In the genomic region with DNA sequence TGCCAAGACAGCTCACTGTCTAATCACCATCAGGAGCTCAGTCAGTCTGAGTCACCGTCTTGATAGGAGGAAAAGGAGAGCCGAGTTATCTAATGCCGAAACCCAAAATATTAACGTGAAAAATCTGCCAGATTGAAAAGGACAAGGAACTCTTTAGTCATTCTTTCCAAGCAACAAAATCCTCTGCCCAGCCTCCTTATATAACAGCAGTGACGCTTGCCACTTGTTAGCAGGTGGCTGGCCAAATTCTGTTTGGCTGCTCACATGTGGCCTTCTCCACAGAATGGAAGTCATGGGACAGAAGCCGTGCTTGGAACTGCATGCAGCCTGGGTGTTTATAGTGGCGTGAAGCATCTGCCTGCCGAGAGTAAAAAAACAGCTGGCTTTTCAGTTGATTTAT, we compare ENCODE assay signal across 17 mouse cellular contexts. TPM values are rescaled to one million over a fixed set of nuclear protein-coding genes. Genes with fewer than 3 reads are reported as not detected.
A peak's percentile ranks its signal among the peaks of the same experiment; 100 is the strongest.
DNase-seq lines count a peak whose midpoint lies in the region; ATAC-seq and TF ChIP-seq lines count a peak whose summit lies in the region.
"Had no signal": no experiment of that assay in that cellular context is flagged by ENCODE, and none has a peak within 500 bp of the region (broad histone marks: within the 10 kb centered on the region; RNA-seq: fewer than 3 reads in every experiment).

No protein-coding gene starts in this region.

- no peak overlapping the region for H3K27ac ChIP-seq in MEL (ENCODE audit: control insufficient read depth, low read depth, low read length)
- H3K27ac ChIP-seq in forebrain, embryonic 15.5 days (replicated peaks), result no peak overlapping the region
- H3K27ac ChIP-seq: heart, embryonic 15.5 days; layer of hippocampus, adult 2 months; liver, embryonic 14.5 days had no signal

- TF ChIP-seq CTCF in MEL (IDR thresholded peaks at IDR 0.05 in 2 of 3, conservative IDR thresholded peaks at IDR 0.05 in 1 of 3; ENCODE audit: control insufficient read depth in 1 of 3, insufficient read depth in 1 of 3, low read depth in 2 of 3, low read length in 3 of 3, poor library complexity in 1 of 3, severe bottlenecking in 1 of 3), result no peak

- H3K9ac ChIP-seq in MEL (ENCODE audit: control insufficient read depth, low read depth, low read length, poor library complexity, severe bottlenecking), result no peak overlapping the region
- no peak overlapping the region for H3K9ac ChIP-seq in forebrain, embryonic 15.5 days (replicated peaks)
- H3K9ac ChIP-seq: forebrain, postnatal 0 days; heart, embryonic 15.5 days; liver, embryonic 14.5 days had no signal

- peaks cover 0 to 15% of the 10 kb centered on the region in 2 experiments; a peak in 1 of 4 replicates for H3K4me1 ChIP-seq in MEL (ENCODE audit: control insufficient read depth in 1 of 2, insufficient read depth in 2 of 2, low read length in 2 of 2)
- no peaks in the 10 kb centered on the region for H3K4me1 ChIP-seq in forebrain, embryonic 15.5 days

- ATAC-seq in forebrain, embryonic 15.5 days (replicated peaks), result no peak
- ATAC-seq: forebrain, postnatal 0 days; hindbrain, embryonic 16.5 days had no signal

- WGBS in forebrain, embryonic 15.5 days, result 93% methylated on average over 8 of the region's 8 CpGs

- no peak overlapping the region for H3K4me2 ChIP-seq in forebrain, embryonic 15.5 days (replicated peaks)
- H3K4me2 ChIP-seq: heart, embryonic 15.5 days had no signal

- TF ChIP-seq EP300 in MEL (IDR thresholded peaks at IDR 0.05; ENCODE audit: low read depth in 1 of 2, low read length in 2 of 2), result no peak

- peak; percentile 41 for DNase-seq in adrenal gland, adult 2 months
- DNase-seq in adrenal gland, postnatal 4 days (ENCODE audit: low spot score in 2 of 2), result no peak
- peak; percentile 46 for DNase-seq in layer of hippocampus, adult 9-11 months
- no peak for DNase-seq in layer of hippocampus, postnatal 14 days (ENCODE audit: low spot score in 2 of 2)
- no peak for DNase-seq in MEL (ENCODE audit: low read depth, low spot score)
- DNase-seq in heart, adult 8-10 months (ENCODE audit: low spot score), result peak; percentile 81
- DNase-seq in B cell, adult 2 months, result no peak
- DNase-seq: cerebellum, adult 18-20 months; embryo, embryonic 11 days; forebrain, postnatal 0 days; kidney, adult 2 months; midbrain, embryonic 14.5 days had no signal

- no peaks in the 10 kb centered on the region for H3K27me3 ChIP-seq in MEL (ENCODE audit: control insufficient read depth in 1 of 2, insufficient read depth in 2 of 2, low read length in 2 of 2)
- H3K27me3 ChIP-seq in forebrain, embryonic 15.5 days, result no peaks in the 10 kb centered on the region
- H3K27me3 ChIP-seq: heart, embryonic 15.5 days had no signal

- no peak for TF ChIP-seq POLR2A in MEL (IDR thresholded peaks at IDR 0.05; ENCODE audit: control insufficient read depth in 1 of 2, insufficient read depth in 1 of 2, low read depth in 1 of 2, low read length in 2 of 2, poor library complexity in 1 of 2)

- H3K9me3 ChIP-seq in MEL (replicated peaks; ENCODE audit: insufficient read depth, low read length), result no peaks in the 10 kb centered on the region
- H3K9me3 ChIP-seq in forebrain, embryonic 15.5 days, result no peaks in the 10 kb centered on the region
- H3K9me3 ChIP-seq: heart, embryonic 15.5 days had no signal

- H3K4me3 ChIP-seq in MEL (ENCODE audit: control insufficient read depth in 1 of 2, insufficient read depth in 1 of 2, low read depth in 2 of 2, low read length in 2 of 2), result no peak overlapping the region
- H3K4me3 ChIP-seq in forebrain, embryonic 15.5 days, result no peak overlapping the region
- H3K4me3 ChIP-seq: heart, embryonic 15.5 days; layer of hippocampus, adult 2 months had no signal

- no peak for TF ChIP-seq RAD21 in MEL (IDR thresholded peaks at IDR 0.05; ENCODE audit: low read depth, low read length)

- peaks cover 0 to 4% of the 10 kb centered on the region in 2 experiments; a peak in 2 of 4 replicates for H3K36me3 ChIP-seq in MEL (ENCODE audit: control insufficient read depth in 1 of 2, insufficient read depth in 2 of 2, low read length in 2 of 2)
- H3K36me3 ChIP-seq in forebrain, embryonic 15.5 days, result peaks cover 3% of the 10 kb centered on the region; the same call in 1 of the 2 replicates

- peaks cover 2% of the 10 kb centered on the region; the same call in 1 of the 2 replicates for H3K79me2 ChIP-seq in MEL (ENCODE audit: control insufficient read depth, insufficient read depth, low read length, poor library complexity)

TF ChIP-seq in MEL, 35 proteins besides CTCF, POLR2A, EP300 and RAD21:
- TF ChIP-seq RCOR1 (IDR thresholded peaks at IDR 0.05; ENCODE audit: low read depth, low read length) (0 out of 2 replicates have a peak, but pooled peaks have one; percentile 19), MAZ (IDR thresholded peaks at IDR 0.05; ENCODE audit: low read depth, low read length) (no peak)

RNA-seq across cellular contexts. Expression of gene Trip10, which starts 10.5 kb away (rescaled TPM):
- 10 to 100 TPM; 44.5 to 51.5 TPM for total RNA-seq in adrenal gland, adult 2 months (2021)
- polyA plus RNA-seq in adrenal gland, adult 2 months (2012; rRNA removed), result 25.2 and 28.2 TPM in 2 replicates
- 10 to 100 TPM; 52.1 to 58.4 TPM for total RNA-seq in adrenal gland, postnatal 4 days (2021)
- 10 to 100 TPM in 1 of 2 experiments, 1 to 10 TPM in 1; 9.1 to 10.3 TPM for total RNA-seq in layer of hippocampus, postnatal 14 days (2021)
- total RNA-seq in MEL (2012; rRNA removed), result 8.9 and 10.9 TPM in 2 replicates
- polyA plus RNA-seq in MEL (2012; ENCODE audit: insufficient read depth in 1 of 2, insufficient read length in 2 of 2, low read depth in 1 of 2, low replicate concordance in 2 of 2, missing spikeins in 1 of 2), result 10 to 100 TPM in 1 of 2 experiments, not detected in 1; 20.8 TPM
- 100 to 1,000 TPM; 117 to 154 (median 134) TPM for total RNA-seq in heart, adult 8-10 months (2022)
- polyA plus RNA-seq in forebrain, embryonic 15.5 days (2015; fragmentation: Nextera tagmentation; extraction: Ambion mirVana), result 12.4 and 15.4 TPM in 2 replicates

RNA-seq across cellular contexts. Expression of gene Gpr108, which starts 11.5 kb away (rescaled TPM):
- total RNA-seq in adrenal gland, adult 2 months (2021), result 10 to 100 TPM; 85.1 to 89.5 TPM
- polyA plus RNA-seq in adrenal gland, adult 2 months (2012; rRNA removed), result 79.7 and 82.5 TPM in 2 replicates
- 10 to 100 TPM; 50.3 to 52.5 TPM for total RNA-seq in adrenal gland, postnatal 4 days (2021)
- 10 to 100 TPM; 18.0 to 20.5 TPM for total RNA-seq in layer of hippocampus, postnatal 14 days (2021)
- 21.8 and 22.1 TPM in 2 replicates for total RNA-seq in MEL (2012; rRNA removed)
- polyA plus RNA-seq in MEL (2012; ENCODE audit: insufficient read depth in 1 of 2, insufficient read length in 2 of 2, low read depth in 1 of 2, low replicate concordance in 2 of 2, missing spikeins in 1 of 2), result 10 to 100 TPM in 1 of 2 experiments, not detected in 1; 35.9 TPM
- total RNA-seq in heart, adult 8-10 months (2022), result 10 to 100 TPM; 29.1 to 35.0 (median 31.0) TPM
- 17.0 and 17.7 TPM in 2 replicates for polyA plus RNA-seq in forebrain, embryonic 15.5 days (2015; fragmentation: Nextera tagmentation; extraction: Ambion mirVana)

RNA-seq across cellular contexts. Expression of gene Vav1, which starts 19.2 kb away (rescaled TPM):
- total RNA-seq in adrenal gland, adult 2 months (2021), result 1 to 10 TPM; 2.0 to 4.3 TPM
- polyA plus RNA-seq in adrenal gland, adult 2 months (2012; rRNA removed), result 1.1 and 1.3 TPM in 2 replicates
- 1 to 10 TPM; 2.7 to 3.3 TPM for total RNA-seq in adrenal gland, postnatal 4 days (2021)
- 1 to 10 TPM; 5.0 to 5.3 TPM for total RNA-seq in layer of hippocampus, postnatal 14 days (2021)
- 81.8 and 86.7 TPM in 2 replicates for total RNA-seq in MEL (2012; rRNA removed)
- polyA plus RNA-seq in MEL (2012; ENCODE audit: insufficient read depth in 1 of 2, insufficient read length in 2 of 2, low read depth in 1 of 2, low replicate concordance in 2 of 2, missing spikeins in 1 of 2), result 10 to 100 TPM in 1 of 2 experiments, not detected in 1; 99.6 TPM
- total RNA-seq in heart, adult 8-10 months (2022), result 1 to 10 TPM; 1.1 to 1.9 (median 1.4) TPM
- 1.2 and 1.5 TPM in 2 replicates for polyA plus RNA-seq in forebrain, embryonic 15.5 days (2015; fragmentation: Nextera tagmentation; extraction: Ambion mirVana)

RNA-seq across cellular contexts. Expression of gene C3, which starts 31.8 kb away (rescaled TPM):
- total RNA-seq in adrenal gland, adult 2 months (2021), result 1,000 to 10,000 TPM in 1 of 2 experiments, 100 to 1,000 TPM in 1; 382 to 3,178 TPM
- 222 and 767 TPM in 2 replicates for polyA plus RNA-seq in adrenal gland, adult 2 months (2012; rRNA removed)
- 100 to 1,000 TPM in 1 of 2 experiments, 10 to 100 TPM in 1; 60.7 to 452 TPM for total RNA-seq in adrenal gland, postnatal 4 days (2021)
- total RNA-seq in layer of hippocampus, postnatal 14 days (2021), result 1 to 10 TPM; 1.6 to 4.2 TPM
- 0.35 and 0.59 TPM in 2 replicates for total RNA-seq in MEL (2012; rRNA removed)
- 1 to 10 TPM in 1 of 2 experiments, not detected in 1; 3.2 TPM for polyA plus RNA-seq in MEL (2012; ENCODE audit: insufficient read depth in 1 of 2, insufficient read length in 2 of 2, low read depth in 1 of 2, low replicate concordance in 2 of 2, missing spikeins in 1 of 2)
- total RNA-seq in heart, adult 8-10 months (2022), result 100 to 1,000 TPM in 2 of 4 experiments, 10 to 100 TPM in 2; 65.8 to 155 (median 120) TPM
- 0.59 and 0.93 TPM in 2 replicates for polyA plus RNA-seq in forebrain, embryonic 15.5 days (2015; fragmentation: Nextera tagmentation; extraction: Ambion mirVana)

Comparison
In these comparisons a context has a peak if more than half of its experiments do, and no peak if none do; other contexts are left out.
1. DNase-seq: peak in adrenal gland, adult 2 months (single experiment), layer of hippocampus, adult 9-11 months (single experiment) and heart, adult 8-10 months (single experiment); none in adrenal gland, postnatal 4 days (0 of 2), layer of hippocampus, postnatal 14 days (0 of 2), MEL (single experiment) and B cell, adult 2 months (0 of 2).
2. RNA of gene Vav1, which starts 19.2 kb away (total RNA-seq): 81.8 to 86.7 TPM in MEL; 5.0 to 5.3 TPM in layer of hippocampus, postnatal 14 days, 2.0 to 4.3 TPM in adrenal gland, adult 2 months, 2.7 to 3.3 TPM in adrenal gland, postnatal 4 days and 1.1 to 1.9 TPM in heart, adult 8-10 months; every median in the first group is over 10 times any median in the second.